Mouse (Mus musculus): ENCODE measurements around the gene Mylk2.

DNA sequence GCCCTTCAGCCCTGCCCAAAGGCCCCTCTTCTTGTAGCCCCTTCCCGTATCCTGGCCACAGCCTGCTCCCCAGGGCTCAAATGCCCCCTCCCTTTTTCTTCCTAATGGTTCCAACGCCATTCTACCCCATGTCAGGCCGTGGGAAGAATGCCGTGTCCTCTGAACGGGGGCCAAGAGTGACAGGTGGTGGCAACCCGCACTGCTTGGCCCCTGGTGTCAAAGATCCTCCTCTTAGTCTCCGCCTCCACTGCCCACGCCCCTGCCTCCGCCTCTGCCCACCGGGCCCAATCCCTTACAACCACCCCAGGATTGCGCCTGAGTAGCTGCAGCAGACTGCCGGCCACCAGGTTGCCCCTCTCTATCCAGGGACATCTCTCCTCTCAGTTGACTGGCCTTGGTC, at the start of gene Mylk2:
- TF ChIP-seq CTCF (IDR thresholded peaks at IDR 0.05; ENCODE audit: insufficient read depth, low read depth, low read length) (no peak), POLR2A (IDR thresholded peaks at IDR 0.05; ENCODE audit: insufficient read depth, low read depth, low read length) (no peak)

All from olfactory bulb, adult 2 months (tissue).